Mouse (Mus musculus) heart, embryonic 10.5 days (tissue): ENCODE results near the gene Mboat2. TPM values are rescaled to one million over a fixed set of nuclear protein-coding genes. Genes with fewer than 3 reads are reported as not detected.

Source experiments
- DNase-seq: peaks from one replicate; pipeline ENCODE4 v3.0.0-alpha.2; 2017; ENCODE audit warnings: low spot score
- H3K27ac ChIP-seq: fragments of 300-500 bp; sonication (generic); 2 replicates; pipeline ENCODE4 v1.5.1; 2016; ENCODE audit warnings: mild to moderate bottlenecking
- H3K27me3 ChIP-seq: fragments of 300-500 bp; sonication (generic); 2 replicates; pipeline ENCODE4 v1.6.1; 2016; ENCODE audit warnings: mild to moderate bottlenecking; ENCODE audit not compliant: poor library complexity, insufficient read depth, severe bottlenecking
- H3K36me3 ChIP-seq: fragments of 300-500 bp; sonication (generic); 2 replicates; pipeline ENCODE4 v1.6.1; 2016; ENCODE audit warnings: mild to moderate bottlenecking, moderate library complexity
- H3K4me1 ChIP-seq: fragments of 300-500 bp; sonication (generic); 2 replicates; pipeline ENCODE4 v1.6.1; 2016; ENCODE audit warnings: mild to moderate bottlenecking
- H3K4me3 ChIP-seq: fragments of 300-500 bp; sonication (generic); 2 replicates; pipeline ENCODE4 v1.5.1; 2016; ENCODE audit warnings: mild to moderate bottlenecking, moderate library complexity
- H3K9me3 ChIP-seq: fragments of 300-500 bp; sonication (generic); 2 replicates; pipeline ENCODE4 v1.6.1; 2016; ENCODE audit warnings: mild to moderate bottlenecking, moderate library complexity
- WGBS: fragments of 180-500 bp; shearing (Covaris S2); methylation state at CpG from one replicate; pipeline ENCODE4 v1.1.7; 2016; 5-methylcytosine and 5-hydroxymethylcytosine counted together
- polyA plus RNA-seq: library from polyadenylated mRNA; unstranded; fragments of >200 nt; fragmentation: Nextera tagmentation; extraction: Ambion mirVana; gene quantifications from 2 replicates; pipeline ENCODE4 v1.2.1, GENCODE M21; 2016

Gene Mboat2
- polyA plus RNA-seq: 35.7 and 37.0 TPM in 2 replicates

- H3K4me1 ChIP-seq: peaks cover 27% of the 10 kb centered on the region
- H3K27ac ChIP-seq: peak within 1 kb of the TSS; percentile 98
- H3K4me3 ChIP-seq: peak within 1 kb of the TSS; percentile 95
- DNase-seq: peak; percentile 82
- no peaks in the 10 kb centered on the region for H3K27me3 ChIP-seq
- H3K9me3 ChIP-seq: no peaks in the 10 kb centered on the region
- under 1% methylated on average over 24 of the region's 24 CpGs for WGBS
- no peaks in the 10 kb centered on the region for H3K36me3 ChIP-seq
Measured at GRCm38 (mm10) chr12:24830766-24831152, at the start of gene Mboat2. Mboat2 (plus strand) TSS chr12:24830879.

GRCm38 (mm10) chr12:24783735-24784134, 46.9 kb upstream of the Mboat2 start:
- H3K4me1 ChIP-seq: 0 out of 2 replicates have a peak, but pooled peaks cover 4% of the 10 kb centered on the region
- H3K27ac ChIP-seq: no peak overlapping the region
- 69% methylated on average over 4 of the region's 4 CpGs for WGBS
- no peaks in the 10 kb centered on the region for H3K27me3 ChIP-seq
- H3K9me3 ChIP-seq: no peaks in the 10 kb centered on the region
- no peak overlapping the region for H3K4me3 ChIP-seq
- peak; percentile 52 for DNase-seq
- H3K36me3 ChIP-seq: no peaks in the 10 kb centered on the region

GRCm38 (mm10) chr12:24785882-24786281, 44.8 kb upstream of the Mboat2 start:
- WGBS: 70% methylated on average over 5 of the region's 5 CpGs
- H3K27ac ChIP-seq: no peak overlapping the region
- peak; percentile 3 for DNase-seq
- H3K4me1 ChIP-seq: no peaks in the 10 kb centered on the region
- H3K36me3 ChIP-seq: no peaks in the 10 kb centered on the region
- H3K9me3 ChIP-seq: no peaks in the 10 kb centered on the region
- no peak overlapping the region for H3K4me3 ChIP-seq
- H3K27me3 ChIP-seq: no peaks in the 10 kb centered on the region

- H3K4me3 ChIP-seq: no peak overlapping the region
- no peaks in the 10 kb centered on the region for H3K27me3 ChIP-seq
- H3K9me3 ChIP-seq: no peaks in the 10 kb centered on the region
- no peaks in the 10 kb centered on the region for H3K36me3 ChIP-seq
- H3K27ac ChIP-seq: no peak overlapping the region
- DNase-seq: peak; percentile 19
- H3K4me1 ChIP-seq: no peaks in the 10 kb centered on the region
- WGBS: 46% methylated on average over 4 of the region's 4 CpGs
Measured at GRCm38 (mm10) chr12:24786316-24786715, 44.4 kb upstream of the Mboat2 start.

GRCm38 (mm10) chr12:24789659-24790058, 41.0 kb upstream of the Mboat2 start:
- H3K4me1 ChIP-seq: 0 out of 2 replicates have a peak, but pooled peaks cover 4% of the 10 kb centered on the region
- H3K9me3 ChIP-seq: no peaks in the 10 kb centered on the region
- no peak overlapping the region for H3K27ac ChIP-seq
- no peaks in the 10 kb centered on the region for H3K36me3 ChIP-seq
- WGBS: 76% methylated on average over 1 of the region's 1 CpGs
- H3K27me3 ChIP-seq: no peaks in the 10 kb centered on the region
- H3K4me3 ChIP-seq: no peak overlapping the region
- DNase-seq: no peak

GRCm38 (mm10) chr12:24811230-24811629, 19.4 kb upstream of the Mboat2 start:
- 5% methylated on average over 1 of the region's 1 CpGs for WGBS
- Histone ChIP-seq H3K4me3 (no peak overlapping the region), H3K4me1 (peaks cover 21% of the 10 kb centered on the region), H3K36me3 (no peaks in the 10 kb centered on the region), H3K27ac (peak overlapping the region; percentile 59; the same call in 1 of the 2 replicates), H3K9me3 (no peaks in the 10 kb centered on the region), H3K27me3 (no peaks in the 10 kb centered on the region)
- peak; percentile 74 for DNase-seq

- Histone ChIP-seq H3K36me3 (no peaks in the 10 kb centered on the region), H3K27me3 (no peaks in the 10 kb centered on the region), H3K4me1 (peaks cover 21% of the 10 kb centered on the region), H3K9me3 (no peaks in the 10 kb centered on the region), H3K4me3 (no peak overlapping the region), H3K27ac (peak overlapping the region; percentile 59; the same call in 1 of the 2 replicates)
- DNase-seq: no peak
- 50% methylated on average over 4 of the region's 4 CpGs for WGBS
Measured at GRCm38 (mm10) chr12:24811906-24812305, 18.8 kb upstream of the Mboat2 start.

GRCm38 (mm10) chr12:24822831-24823230, 7.8 kb upstream of the Mboat2 start:
- H3K4me1 ChIP-seq: peaks cover 11% of the 10 kb centered on the region
- no peaks in the 10 kb centered on the region for H3K9me3 ChIP-seq
- no peak for DNase-seq
- H3K36me3 ChIP-seq: no peaks in the 10 kb centered on the region
- no peaks in the 10 kb centered on the region for H3K27me3 ChIP-seq
- WGBS: 56% methylated on average over 2 of the region's 2 CpGs
- no peak overlapping the region for H3K4me3 ChIP-seq
- no peak overlapping the region for H3K27ac ChIP-seq

GRCm38 (mm10) chr12:24823636-24824354, 6.9 kb upstream of the Mboat2 start:
- no peaks in the 10 kb centered on the region for H3K27me3 ChIP-seq
- H3K9me3 ChIP-seq: no peaks in the 10 kb centered on the region
- DNase-seq: no peak
- no peak overlapping the region for H3K4me3 ChIP-seq
- H3K4me1 ChIP-seq: peaks cover 11% of the 10 kb centered on the region
- 81% methylated on average over 3 of the region's 3 CpGs for WGBS
- H3K27ac ChIP-seq: no peak overlapping the region
- H3K36me3 ChIP-seq: no peaks in the 10 kb centered on the region

GRCm38 (mm10) chr12:24830086-24830485, 593 bp upstream of the Mboat2 start:
- no peak for DNase-seq
- 60% methylated on average over 1 of the region's 1 CpGs for WGBS
- H3K4me3 ChIP-seq: peak overlapping the region; percentile 95

GRCm38 (mm10) chr12:24831153-24831963, 679 bp downstream of the Mboat2 start:
- H3K27me3 ChIP-seq: no peaks in the 10 kb centered on the region
- no peaks in the 10 kb centered on the region for H3K36me3 ChIP-seq
- under 1% methylated on average over 80 of the region's 95 CpGs for WGBS
- DNase-seq: peak; percentile 97
- no peaks in the 10 kb centered on the region for H3K9me3 ChIP-seq
- H3K4me3 ChIP-seq: peak overlapping the region; percentile 95
- peak overlapping the region; percentile 98 for H3K27ac ChIP-seq
- peaks cover 29% of the 10 kb centered on the region for H3K4me1 ChIP-seq

More at GRCm38 (mm10) chr12:24830086-24830485, 593 bp upstream of the Mboat2 start:
- no peaks in the 10 kb centered on the region for H3K9me3 ChIP-seq
- H3K27me3 ChIP-seq: no peaks in the 10 kb centered on the region
- H3K36me3 ChIP-seq: no peaks in the 10 kb centered on the region
- H3K4me1 ChIP-seq: peaks cover 27% of the 10 kb centered on the region
- peak overlapping the region; percentile 98 for H3K27ac ChIP-seq

GRCm38 (mm10) chr12:24831964-24832427, 1.3 kb downstream of the Mboat2 start:
- H3K9me3 ChIP-seq: no peaks in the 10 kb centered on the region
- WGBS: under 1% methylated on average over 32 of the region's 32 CpGs
- no peaks in the 10 kb centered on the region for H3K36me3 ChIP-seq
- no peaks in the 10 kb centered on the region for H3K27me3 ChIP-seq
- H3K4me1 ChIP-seq: peaks cover 34% of the 10 kb centered on the region
- H3K27ac ChIP-seq: peak overlapping the region; percentile 98
- H3K4me3 ChIP-seq: peak overlapping the region; percentile 95
- peak; percentile 80 for DNase-seq

- Histone ChIP-seq H3K9me3 (no peaks in the 10 kb centered on the region), H3K27me3 (no peaks in the 10 kb centered on the region), H3K4me3 (peak overlapping the region; percentile 95), H3K27ac (peak overlapping the region; percentile 98; the same call in 1 of the 2 replicates), H3K4me1 (peaks cover 38% of the 10 kb centered on the region), H3K36me3 (no peaks in the 10 kb centered on the region)
- 29% methylated on average over 2 of the region's 2 CpGs for WGBS
- DNase-seq: no peak
Measured at GRCm38 (mm10) chr12:24832438-24832837, 1.8 kb downstream of the Mboat2 start.
